Comparison of ENCODE assay signal across 12 mouse cellular contexts in the genomic region with DNA sequence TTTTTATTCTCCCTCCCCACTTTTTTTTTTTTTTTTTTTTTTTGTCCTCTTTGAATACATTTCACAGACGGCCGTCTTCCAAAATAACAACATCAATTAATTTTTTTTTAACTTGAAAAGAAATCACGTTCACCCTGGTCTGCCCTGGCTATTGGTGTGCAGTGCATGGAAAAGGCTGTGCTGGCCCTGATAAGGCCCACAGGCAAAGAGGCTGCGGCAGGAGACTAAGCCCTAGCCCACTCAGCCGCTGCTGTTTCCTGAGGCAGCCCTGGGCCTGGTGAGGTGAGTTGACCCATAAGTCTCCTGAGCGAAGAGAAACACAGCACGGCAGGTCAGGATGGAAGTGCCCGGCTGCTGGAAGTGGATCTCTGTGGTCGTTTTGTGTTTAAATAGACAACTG.
"Had no signal": no experiment of that assay in that cellular context is flagged by ENCODE, and none has a peak within 500 bp of the region (broad histone marks: within the 10 kb centered on the region; RNA-seq: fewer than 3 reads in every experiment).

No protein-coding gene starts in this region.

- H3K9ac ChIP-seq: kidney, embryonic 15.5 days; limb, embryonic 15.5 days; liver, embryonic 12.5 days; lung, embryonic 14.5 days; neural tube, embryonic 15.5 days had no signal

- H3K36me3 ChIP-seq: kidney, embryonic 15.5 days; limb, embryonic 15.5 days; liver, embryonic 12.5 days; neural tube, embryonic 15.5 days had no signal

- ATAC-seq: liver, embryonic 12.5 days had no signal

- H3K9me3 ChIP-seq: kidney, embryonic 15.5 days; limb, embryonic 15.5 days; liver, embryonic 12.5 days; neural tube, embryonic 15.5 days had no signal

- H3K27ac ChIP-seq: kidney, embryonic 15.5 days; limb, embryonic 15.5 days; liver, embryonic 12.5 days; neural tube, embryonic 15.5 days had no signal

- H3K4me3 ChIP-seq: kidney, embryonic 15.5 days; limb, embryonic 15.5 days; liver, embryonic 12.5 days; myocyte; neural tube, embryonic 15.5 days had no signal

- H3K27me3 ChIP-seq: kidney, embryonic 15.5 days; limb, embryonic 15.5 days; liver, embryonic 12.5 days; neural tube, embryonic 15.5 days had no signal

- H3K4me1 ChIP-seq: kidney, embryonic 15.5 days; limb, embryonic 15.5 days had no signal

- H3K4me2 ChIP-seq: kidney, embryonic 15.5 days; limb, embryonic 15.5 days; liver, embryonic 12.5 days; lung, embryonic 14.5 days; neural tube, embryonic 15.5 days had no signal

- DNase-seq: kidney, adult 2 months; kidney, postnatal 14 days; lung, embryonic 14.5 days; lung, postnatal 10 days; lung, postnatal 4 days; thymus, adult 18-20 months; thymus, postnatal 14 days had no signal
